Mouse (Mus musculus) midbrain, postnatal 0 days (tissue): ENCODE data around the gene Lamp3. TPM values are rescaled to one million over a fixed set of nuclear protein-coding genes. Genes with fewer than 3 reads are reported as not detected.
"Not testable (repeated sequence)": the region's sequence is repeated elsewhere in the genome, so short reads cannot be mapped to it uniquely, and the experiment has no call there.

ENCODE experiments used
- ATAC-seq: fragments of 200-750 bp; cut with Nextera tagmentation; 2 replicates; pipeline ENCODE4 v1.8.0; 2017; ENCODE audit warnings: moderate number of reproducible peaks, mild to moderate bottlenecking, moderate TSS enrichment, moderate library complexity; ENCODE audit not compliant: low FRiP score
- DNase-seq: peaks from one replicate; pipeline ENCODE4 v3.0.0-alpha.2; 2015; ENCODE audit warnings: low spot score
- H3K27ac ChIP-seq: fragments of 300-500 bp; sonication (generic); 2 replicates; pipeline ENCODE4 v1.5.1; 2014; ENCODE audit warnings: low read depth, mild to moderate bottlenecking, low read length, mixed read lengths
- H3K27me3 ChIP-seq: fragments of 300-500 bp; sonication (generic); 2 replicates; pipeline ENCODE4 v1.6.1; 2014; ENCODE audit warnings: low read length, control low read depth, mixed read lengths; ENCODE audit not compliant: insufficient read depth
- H3K36me3 ChIP-seq: fragments of 300-500 bp; sonication (generic); 2 replicates; pipeline ENCODE4 v1.6.1; 2014; ENCODE audit warnings: low read length, control low read depth, mixed read lengths; ENCODE audit not compliant: insufficient read depth
- H3K4me1 ChIP-seq: fragments of 300-500 bp; sonication (generic); 2 replicates; pipeline ENCODE4 v1.6.1; 2014; ENCODE audit warnings: mild to moderate bottlenecking, control low read depth, antibody characterized with exemption, low read length, mixed read lengths; ENCODE audit not compliant: insufficient read depth
- H3K4me2 ChIP-seq: fragments of 300-500 bp; sonication (generic); 2 replicates; pipeline ENCODE4 v1.6.1; 2014; ENCODE audit warnings: low read depth, mild to moderate bottlenecking, low read length, mixed read lengths; ENCODE audit not compliant: poor library complexity, severe bottlenecking
- H3K4me3 ChIP-seq: fragments of 300-500 bp; sonication (generic); 2 replicates; pipeline ENCODE4 v1.5.1; 2014; ENCODE audit warnings: low read depth, mild to moderate bottlenecking, low read length, moderate library complexity
- H3K9ac ChIP-seq: fragments of 300-500 bp; sonication (generic); replicated peaks from 2 replicates; pipeline ENCODE4 v1.6.1; 2014; ENCODE audit warnings: mild to moderate bottlenecking, low read length, moderate library complexity, mixed read lengths; ENCODE audit not compliant: poor library complexity, severe bottlenecking
- H3K9me3 ChIP-seq: fragments of 300-500 bp; sonication (generic); 2 replicates; pipeline ENCODE4 v1.6.1; 2016; ENCODE audit warnings: low read length, control low read depth
- CTCF ChIP-seq: IDR thresholded peaks from 2 replicates; pipeline ENCODE4 v1.5.1; 2016; ENCODE audit warnings: antibody characterized with exemption, mild to moderate bottlenecking
- WGBS: fragments of 180-500 bp; shearing (Covaris S2); extraction: QIAGEN DNeasy Blood & Tissue Kit; methylation state at CpG from one replicate; pipeline ENCODE4 v1.1.7; 2014; 5-methylcytosine and 5-hydroxymethylcytosine counted together
- polyA plus RNA-seq: library from polyadenylated mRNA; unstranded; fragments of >200 nt; fragmentation: Nextera tagmentation; extraction: Ambion mirVana; gene quantifications from 2 replicates; pipeline ENCODE4 v1.2.1, GENCODE M21; 2015
- total RNA-seq: library from RNA; depleted of rRNA; stranded (reverse); fragments of >200 nt; gene quantifications from 2 replicates; pipeline ENCODE4 v1.2.3, GENCODE M21; 2014; rRNA removed

Gene Lamp3
- total RNA-seq = not detected in 2 replicates
- polyA plus RNA-seq = 0.05 TPM in 1 of 2 replicates, not detected in the other

- ATAC-seq = no peak
- no peaks in the 10 kb centered on the region for H3K27me3 ChIP-seq
- H3K9ac ChIP-seq = no peak within 1 kb of the TSS
- H3K4me1 ChIP-seq = no peaks in the 10 kb centered on the region
- no peak for TF ChIP-seq CTCF
- no peaks in the 10 kb centered on the region for H3K36me3 ChIP-seq
- no peaks in the 10 kb centered on the region for H3K9me3 ChIP-seq
- H3K4me2 ChIP-seq = no peak within 1 kb of the TSS
- no peak for DNase-seq
- H3K27ac ChIP-seq = no peak within 1 kb of the TSS
- H3K4me3 ChIP-seq = no peak within 1 kb of the TSS
Measured at GRCm38 (mm10) chr16:19706216-19706615, at the start of gene Lamp3. Gene Lamp3 (minus strand): TSS chr16:19706375.

- DNase-seq (no peak), ATAC-seq (no peak)
- H3K9me3 ChIP-seq = no peaks in the 10 kb centered on the region
- no peaks in the 10 kb centered on the region for H3K36me3 ChIP-seq
- no peak overlapping the region for H3K4me3 ChIP-seq
- TF ChIP-seq CTCF = no peak
- whole genome bisulfite sequencing = 84% methylated on average over 1 of the region's 1 CpGs
- no peak overlapping the region for H3K9ac ChIP-seq
- no peaks in the 10 kb centered on the region for H3K27me3 ChIP-seq
- H3K4me2 ChIP-seq = no peak overlapping the region
- no peak overlapping the region for H3K27ac ChIP-seq
- H3K4me1 ChIP-seq = no peaks in the 10 kb centered on the region
Measured at GRCm38 (mm10) chr16:19732896-19733295, 26.7 kb upstream of the Lamp3 start.

DNA sequence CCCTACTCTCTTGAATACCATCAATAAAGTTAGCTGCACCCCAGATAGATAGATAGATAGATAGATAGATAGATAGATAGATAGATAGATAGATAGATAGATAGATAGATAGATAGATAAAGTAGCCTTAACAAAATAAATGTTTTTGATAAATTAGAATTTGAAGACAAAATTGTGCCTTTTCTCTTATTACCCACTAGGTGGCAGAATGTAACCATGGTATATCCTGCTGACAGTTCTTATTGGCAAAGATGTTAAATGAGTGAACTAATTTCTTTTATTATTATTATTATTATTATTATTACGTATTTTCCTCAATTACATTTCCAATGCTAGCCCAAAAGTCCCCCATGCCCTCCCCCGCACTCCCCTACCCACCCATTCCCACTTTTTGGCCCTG lies 18.0 kb upstream of the Lamp3 start:
- H3K4me2 ChIP-seq, H3K4me3 ChIP-seq, H3K27me3 ChIP-seq, ATAC-seq, H3K36me3 ChIP-seq, H3K27ac ChIP-seq, H3K9me3 ChIP-seq, H3K4me1 ChIP-seq, H3K9ac ChIP-seq: not testable (repeated sequence)
- TF ChIP-seq CTCF = peak; percentile 74
- peak; percentile 26 for DNase-seq
- WGBS = 35% methylated on average over 2 of the region's 2 CpGs

- H3K27me3 ChIP-seq = no peaks in the 10 kb centered on the region
- no peak; the same call in 1 of the 2 replicates for TF ChIP-seq CTCF
- no peak overlapping the region for H3K27ac ChIP-seq
- H3K4me1 ChIP-seq = no peaks in the 10 kb centered on the region
- H3K9me3 ChIP-seq = no peaks in the 10 kb centered on the region
- ATAC-seq (no peak), DNase-seq (no peak)
- no peak overlapping the region for H3K4me2 ChIP-seq
- H3K9ac ChIP-seq = no peak overlapping the region
- WGBS = 60% methylated on average over 2 of the region's 2 CpGs
- no peak overlapping the region for H3K4me3 ChIP-seq
- no peaks in the 10 kb centered on the region for H3K36me3 ChIP-seq
Measured at GRCm38 (mm10) chr16:19720959-19721358, 14.8 kb upstream of the Lamp3 start.

DNA sequence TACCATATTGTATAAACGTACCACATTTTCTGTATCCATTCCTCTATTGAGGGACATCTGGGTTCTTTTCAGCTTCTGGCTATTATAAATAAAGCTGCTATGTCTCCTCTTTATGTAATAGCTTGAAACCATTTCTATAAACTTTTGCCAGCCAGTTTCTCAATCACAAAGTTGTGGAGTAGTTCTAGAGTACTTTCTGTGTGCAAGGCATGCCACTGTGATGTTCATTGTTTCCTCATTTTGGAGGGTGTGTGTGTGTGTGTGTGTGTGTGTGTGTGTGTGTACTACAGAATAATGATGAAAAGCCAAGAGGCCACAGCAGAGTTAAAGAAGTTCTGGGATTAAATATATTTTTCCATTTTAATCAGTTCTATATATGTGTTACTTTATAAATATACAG lies 1.2 kb upstream of the Lamp3 start:
- ATAC-seq = no peak
- Histone ChIP-seq H3K36me3 (no peaks in the 10 kb centered on the region), H3K4me2 (no peak overlapping the region), H3K27ac (no peak overlapping the region), H3K4me1 (no peaks in the 10 kb centered on the region), H3K4me3 (no peak overlapping the region), H3K9me3 (no peaks in the 10 kb centered on the region), H3K27me3 (no peaks in the 10 kb centered on the region), H3K9ac (no peak overlapping the region)
- 83% methylated on average over 1 of the region's 1 CpGs for WGBS
- TF ChIP-seq CTCF = no peak
- DNase-seq = no peak

DNA sequence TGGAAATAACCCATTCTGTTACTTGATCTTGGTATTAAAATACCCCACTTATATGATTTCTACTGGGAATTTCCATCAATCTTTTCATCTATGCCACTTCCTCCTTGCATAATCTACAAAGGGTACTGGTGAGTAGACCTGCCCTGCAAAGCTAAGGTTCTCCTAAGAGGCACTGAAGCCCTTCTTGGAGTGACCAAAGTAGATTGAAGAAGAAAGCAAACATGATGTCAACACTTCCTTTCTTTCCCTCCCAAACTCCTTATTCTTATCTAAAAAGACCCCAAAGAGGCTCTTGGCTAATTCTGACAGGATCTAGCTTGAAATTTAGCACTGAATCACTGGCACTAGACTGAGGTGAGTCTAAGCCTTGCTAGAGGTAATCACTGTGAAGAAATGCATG lies 7.0 kb downstream of the Lamp3 start:
- no peaks in the 10 kb centered on the region for H3K36me3 ChIP-seq
- no peak overlapping the region for H3K4me3 ChIP-seq
- no peak overlapping the region for H3K27ac ChIP-seq
- DNase-seq (no peak), ATAC-seq (no peak)
- no peak for TF ChIP-seq CTCF
- H3K27me3 ChIP-seq = no peaks in the 10 kb centered on the region
- no peaks in the 10 kb centered on the region for H3K9me3 ChIP-seq
- no peak overlapping the region for H3K4me2 ChIP-seq
- no peak overlapping the region for H3K9ac ChIP-seq
- no peaks in the 10 kb centered on the region for H3K4me1 ChIP-seq
